Mouse (Mus musculus) hindbrain, embryonic 12.5 days (tissue): Measurements from ENCODE around the gene Sp3. TPM values are rescaled to one million over a fixed set of nuclear protein-coding genes. Genes with fewer than 3 reads are reported as not detected.
"Not testable (repeated sequence)": the region's sequence is repeated elsewhere in the genome, so short reads cannot be mapped to it uniquely, and the experiment has no call there.

Experiments
- ATAC-seq: fragments of 200-750 bp; cut with Nextera tagmentation; 2 replicates; pipeline ENCODE4 v1.8.0; 2017; ENCODE audit warnings: moderate TSS enrichment; ENCODE audit not compliant: low FRiP score
- H3K27ac ChIP-seq: fragments of 300-500 bp; sonication (generic); 2 replicates; pipeline ENCODE4 v1.5.1; 2016; ENCODE audit warnings: mild to moderate bottlenecking
- H3K27me3 ChIP-seq: fragments of 300-500 bp; sonication (generic); 2 replicates; pipeline ENCODE4 v1.6.1; 2016; ENCODE audit warnings: mild to moderate bottlenecking
- H3K36me3 ChIP-seq: fragments of 300-500 bp; sonication (generic); 2 replicates; pipeline ENCODE4 v1.6.1; 2016; ENCODE audit warnings: mild to moderate bottlenecking
- H3K4me1 ChIP-seq: fragments of 300-500 bp; sonication (generic); 2 replicates; pipeline ENCODE4 v1.6.1; 2016
- H3K4me2 ChIP-seq: fragments of 300-500 bp; sonication (generic); replicated peaks from 2 replicates; pipeline ENCODE4 v1.6.1; 2016; ENCODE audit warnings: mild to moderate bottlenecking
- H3K4me3 ChIP-seq: fragments of 300-500 bp; sonication (generic); 2 replicates; pipeline ENCODE4 v1.5.1; 2016; ENCODE audit warnings: mild to moderate bottlenecking
- H3K9ac ChIP-seq: fragments of 300-500 bp; sonication (generic); 2 replicates; pipeline ENCODE4 v1.6.1; 2016; ENCODE audit warnings: mild to moderate bottlenecking, moderate library complexity
- H3K9me3 ChIP-seq: fragments of 300-500 bp; sonication (generic); replicated peaks from 2 replicates; pipeline ENCODE4 v1.6.1; 2016; ENCODE audit warnings: mild to moderate bottlenecking
- whole genome bisulfite sequencing: fragments of 180-500 bp; shearing (Covaris S2); methylation state at CpG from one replicate; pipeline ENCODE4 v1.1.7; 2016; 5-methylcytosine and 5-hydroxymethylcytosine counted together
- polyA plus RNA-seq: library from polyadenylated mRNA; unstranded; fragments of >200 nt; fragmentation: Nextera tagmentation; extraction: Ambion mirVana; gene quantifications from 2 replicates; pipeline ENCODE4 v1.2.1, GENCODE M21; 2016

Sp3 gene
- polyA plus RNA-seq, 1 experiment from 2014 or later, result 66.3 TPM

DNA sequence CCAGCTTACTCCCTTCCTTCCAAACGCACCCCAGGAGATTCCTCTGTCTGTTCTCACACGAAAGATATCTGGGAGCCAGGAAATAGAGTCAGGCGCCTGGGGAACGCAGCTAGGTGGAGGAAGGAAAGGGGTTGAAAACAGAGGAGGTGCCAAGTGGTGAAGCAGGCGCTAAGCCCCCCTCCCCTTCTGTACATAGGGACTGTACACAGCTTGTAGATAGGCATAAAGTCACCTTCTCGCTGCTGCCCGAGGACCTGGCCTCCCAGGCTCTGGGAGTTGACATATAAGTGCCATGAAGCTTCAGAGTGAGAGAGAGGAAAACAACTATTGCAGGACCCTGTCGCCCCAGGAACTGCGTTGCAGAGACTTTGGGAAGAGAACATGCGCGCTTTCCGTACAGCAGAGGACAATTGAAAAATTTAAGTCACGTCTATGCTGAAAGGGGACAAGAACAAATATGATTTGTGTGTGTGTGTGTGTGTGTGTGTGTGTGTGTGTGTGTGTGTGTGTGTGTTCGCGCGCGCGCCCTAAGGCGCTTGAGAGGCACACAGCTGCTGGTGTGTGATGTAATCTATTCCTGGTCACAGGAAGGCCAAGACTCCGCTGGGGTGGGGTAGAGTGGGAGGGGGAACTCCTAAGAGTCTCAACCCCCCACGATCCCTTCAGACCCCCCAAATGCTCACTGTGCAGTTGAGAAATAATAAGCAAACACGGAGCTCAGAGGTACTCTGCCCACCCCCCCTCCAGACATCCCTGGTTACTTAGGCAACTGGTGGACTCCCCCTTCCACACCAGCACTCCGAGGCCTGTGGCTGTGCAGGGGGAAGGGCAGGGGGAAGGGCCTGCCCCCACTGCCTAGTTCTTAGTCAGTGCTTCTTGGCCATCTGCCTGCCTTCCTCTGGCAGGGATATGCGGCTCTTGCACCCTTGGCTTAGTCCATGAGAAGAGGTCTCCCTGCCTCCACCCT, 23.8 kb upstream of the Sp3 start:
- Histone ChIP-seq H3K4me1 (peaks cover 22% of the 10 kb centered on the region), H3K4me3 (no peak overlapping the region), H3K27me3 (no peaks in the 10 kb centered on the region), H3K9ac (no peak overlapping the region), H3K36me3 (no peaks in the 10 kb centered on the region), H3K4me2 (peak overlapping the region; percentile 34), H3K27ac (peak overlapping the region; percentile 72; the same call in 1 of the 2 replicates), H3K9me3 (no peaks in the 10 kb centered on the region)
- 32% methylated on average over 22 of the region's 24 CpGs for WGBS
- ATAC-seq, result peak; percentile 80

DNA sequence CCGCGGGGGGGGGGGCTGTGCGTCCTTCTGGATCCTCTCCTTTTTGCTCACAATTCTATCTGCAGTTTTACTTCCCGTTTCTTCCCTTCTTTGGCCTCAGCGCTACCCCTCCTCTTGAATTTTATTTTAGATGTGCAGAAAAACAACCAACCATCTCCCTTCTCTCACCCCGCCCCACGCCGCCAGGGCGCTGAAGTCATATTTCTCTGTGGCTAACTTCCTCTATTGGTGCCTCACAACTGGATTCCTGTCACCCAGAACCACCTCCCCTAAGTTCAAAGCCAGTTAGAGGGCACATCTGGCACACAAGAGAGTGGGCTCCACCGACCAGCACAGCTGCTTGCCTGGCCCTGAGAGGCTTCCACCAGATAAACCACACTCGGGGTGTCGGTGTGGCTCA, 22.8 kb upstream of the Sp3 start:
- no peak for ATAC-seq
- peak overlapping the region; percentile 75 for H3K27ac ChIP-seq
- 58% methylated on average over 10 of the region's 12 CpGs for WGBS

DNA sequence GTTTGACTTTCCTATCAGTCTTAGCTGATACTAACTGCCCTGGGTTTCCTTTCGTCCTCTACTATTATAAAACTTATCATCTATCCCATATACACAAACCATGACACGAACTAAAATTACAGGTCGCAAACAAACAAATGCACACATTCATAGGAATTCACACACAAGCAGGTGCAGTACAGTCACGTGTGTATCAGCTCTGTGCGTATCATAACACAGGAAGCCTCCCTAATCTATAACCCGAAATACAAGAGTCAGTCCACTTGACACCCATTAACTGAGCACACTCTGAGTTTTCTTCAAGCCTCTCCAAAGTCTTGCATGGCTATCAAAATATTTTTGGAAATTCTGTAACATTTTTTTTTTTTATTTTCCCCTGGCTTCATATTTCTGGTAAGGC, 22.2 kb upstream of the Sp3 start:
- Histone ChIP-seq H3K9ac (no peak overlapping the region), H3K4me2 (no peak overlapping the region), H3K27ac (no peak overlapping the region), H3K4me1 (peaks cover 22% of the 10 kb centered on the region), H3K9me3 (no peaks in the 10 kb centered on the region), H3K27me3 (no peaks in the 10 kb centered on the region), H3K4me3 (no peak overlapping the region), H3K36me3 (no peaks in the 10 kb centered on the region)
- ATAC-seq, result no peak
- 88% methylated on average over 6 of the region's 6 CpGs for WGBS

More for the DNA sequence above, 22.8 kb upstream of the Sp3 start:
- H3K27me3 ChIP-seq, result no peaks in the 10 kb centered on the region
- H3K36me3 ChIP-seq, result no peaks in the 10 kb centered on the region
- no peak overlapping the region for H3K4me3 ChIP-seq
- no peaks in the 10 kb centered on the region for H3K9me3 ChIP-seq
- peaks cover 22% of the 10 kb centered on the region for H3K4me1 ChIP-seq
- H3K9ac ChIP-seq, result no peak overlapping the region
- H3K4me2 ChIP-seq, result no peak overlapping the region

DNA sequence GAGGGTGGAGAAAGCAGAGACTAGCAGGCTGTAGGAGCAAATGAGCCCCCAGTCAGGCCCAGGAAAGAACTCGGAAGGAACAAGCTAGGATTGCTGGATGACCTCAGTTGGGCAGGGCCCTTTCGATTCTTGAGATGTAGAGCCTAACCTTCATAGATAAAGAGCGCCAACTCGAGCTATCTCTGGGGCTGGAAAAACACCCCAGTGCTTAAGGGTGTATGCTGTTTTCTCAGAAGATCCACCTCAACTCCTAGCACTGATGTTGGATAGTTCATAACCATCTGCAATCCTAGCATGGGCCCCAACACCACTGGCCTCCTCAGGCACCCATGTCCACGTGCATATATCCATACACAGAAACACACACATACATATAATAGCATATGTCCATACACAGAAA, 21.7 kb upstream of the Sp3 start:
- Histone ChIP-seq H3K27me3 (no peaks in the 10 kb centered on the region), H3K9me3 (no peaks in the 10 kb centered on the region), H3K36me3 (no peaks in the 10 kb centered on the region), H3K4me1 (peaks cover 24% of the 10 kb centered on the region), H3K4me2 (no peak overlapping the region), H3K27ac (no peak overlapping the region), H3K9ac (no peak overlapping the region), H3K4me3 (no peak overlapping the region)
- ATAC-seq, result no peak
- 91% methylated on average over 5 of the region's 5 CpGs for WGBS

DNA sequence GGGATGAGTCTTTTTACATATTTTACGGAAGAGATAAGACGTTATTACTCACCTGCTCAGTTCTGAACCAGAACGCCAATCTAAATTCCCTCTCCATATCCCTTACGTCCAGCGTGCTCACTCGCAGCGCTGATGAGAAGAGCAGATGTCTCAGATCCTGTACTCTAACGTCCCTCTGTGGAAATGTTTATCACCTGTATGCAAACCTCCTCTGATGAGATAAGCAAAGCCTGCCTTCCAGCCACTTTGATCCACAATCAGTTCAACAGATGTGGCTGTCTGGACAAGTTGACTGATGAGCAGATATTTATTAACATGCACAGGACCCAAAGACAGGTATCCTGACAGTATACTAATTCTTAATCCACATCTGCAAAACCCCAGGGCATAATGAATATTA, 19.9 kb upstream of the Sp3 start:
- H3K4me3 ChIP-seq, result no peak overlapping the region
- H3K9me3 ChIP-seq, result no peaks in the 10 kb centered on the region
- H3K27me3 ChIP-seq, result no peaks in the 10 kb centered on the region
- H3K9ac ChIP-seq, result no peak overlapping the region
- no peak for ATAC-seq
- WGBS, result 78% methylated on average over 8 of the region's 8 CpGs
- H3K36me3 ChIP-seq, result no peaks in the 10 kb centered on the region
- no peak overlapping the region for H3K27ac ChIP-seq
- H3K4me1 ChIP-seq, result peaks cover 36% of the 10 kb centered on the region
- no peak overlapping the region for H3K4me2 ChIP-seq

DNA sequence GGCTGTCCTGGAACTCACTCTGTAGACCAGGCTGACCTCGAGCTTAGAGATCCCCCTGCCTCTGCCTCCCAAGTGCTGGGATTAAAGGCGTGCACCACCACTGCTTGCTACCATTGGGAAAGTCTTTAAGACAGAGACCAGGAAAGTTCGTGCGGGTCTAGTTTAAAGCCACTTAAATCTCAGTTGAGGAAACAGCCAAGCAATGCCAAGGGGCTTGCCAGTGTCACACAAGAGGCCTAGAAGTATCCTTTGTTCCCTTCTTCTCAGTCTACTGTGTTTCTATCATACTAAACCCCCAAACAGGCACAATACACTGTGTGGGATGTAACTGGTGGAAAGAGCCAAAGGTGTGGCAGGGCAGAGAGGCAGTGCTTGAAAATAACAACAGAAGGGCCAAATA, 17.3 kb upstream of the Sp3 start:
- H3K4me3 ChIP-seq, result no peak overlapping the region
- no peaks in the 10 kb centered on the region for H3K36me3 ChIP-seq
- H3K9ac ChIP-seq, result no peak overlapping the region
- H3K27ac ChIP-seq, result no peak overlapping the region
- H3K4me1 ChIP-seq, result peaks cover 15% of the 10 kb centered on the region
- H3K9me3 ChIP-seq, result no peaks in the 10 kb centered on the region
- 98% methylated on average over 4 of the region's 4 CpGs for WGBS
- ATAC-seq, result no peak
- H3K27me3 ChIP-seq, result no peaks in the 10 kb centered on the region
- H3K4me2 ChIP-seq, result no peak overlapping the region

DNA sequence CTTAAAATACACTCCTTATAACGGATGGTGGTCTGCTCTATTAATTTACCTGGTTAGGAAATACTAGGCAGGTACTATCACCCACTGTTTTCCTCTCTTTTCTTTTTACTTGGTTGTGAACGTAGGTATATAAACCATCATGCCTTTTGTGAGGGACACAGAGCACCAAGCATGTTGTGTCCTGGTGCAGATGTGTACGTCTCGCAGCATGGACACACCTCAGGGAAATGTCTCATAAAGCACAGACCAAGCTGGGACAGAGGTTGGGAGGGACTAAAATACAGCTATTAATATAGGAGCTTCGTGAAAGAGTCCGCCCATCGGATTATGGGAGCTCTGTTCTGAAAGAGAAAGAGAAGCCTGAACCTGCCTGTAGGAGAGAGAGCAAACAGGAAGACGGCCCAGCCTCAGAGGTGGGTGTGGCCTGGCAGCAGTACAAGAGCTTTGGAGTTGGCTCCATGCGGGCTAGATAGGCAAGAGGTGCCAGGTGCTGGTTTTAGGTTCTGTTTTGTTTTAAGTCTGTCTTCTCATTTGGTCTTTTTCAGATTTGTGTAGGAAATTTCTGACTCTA, 16.6 kb upstream of the Sp3 start:
- no peaks in the 10 kb centered on the region for H3K36me3 ChIP-seq
- no peaks in the 10 kb centered on the region for H3K9me3 ChIP-seq
- H3K9ac ChIP-seq, result no peak overlapping the region
- H3K27me3 ChIP-seq, result no peaks in the 10 kb centered on the region
- no peak overlapping the region for H3K4me3 ChIP-seq
- H3K4me1 ChIP-seq, result peaks cover 15% of the 10 kb centered on the region
- no peak overlapping the region for H3K27ac ChIP-seq
- H3K4me2 ChIP-seq, result no peak overlapping the region
- ATAC-seq, result no peak
- 71% methylated on average over 9 of the region's 9 CpGs for WGBS

DNA sequence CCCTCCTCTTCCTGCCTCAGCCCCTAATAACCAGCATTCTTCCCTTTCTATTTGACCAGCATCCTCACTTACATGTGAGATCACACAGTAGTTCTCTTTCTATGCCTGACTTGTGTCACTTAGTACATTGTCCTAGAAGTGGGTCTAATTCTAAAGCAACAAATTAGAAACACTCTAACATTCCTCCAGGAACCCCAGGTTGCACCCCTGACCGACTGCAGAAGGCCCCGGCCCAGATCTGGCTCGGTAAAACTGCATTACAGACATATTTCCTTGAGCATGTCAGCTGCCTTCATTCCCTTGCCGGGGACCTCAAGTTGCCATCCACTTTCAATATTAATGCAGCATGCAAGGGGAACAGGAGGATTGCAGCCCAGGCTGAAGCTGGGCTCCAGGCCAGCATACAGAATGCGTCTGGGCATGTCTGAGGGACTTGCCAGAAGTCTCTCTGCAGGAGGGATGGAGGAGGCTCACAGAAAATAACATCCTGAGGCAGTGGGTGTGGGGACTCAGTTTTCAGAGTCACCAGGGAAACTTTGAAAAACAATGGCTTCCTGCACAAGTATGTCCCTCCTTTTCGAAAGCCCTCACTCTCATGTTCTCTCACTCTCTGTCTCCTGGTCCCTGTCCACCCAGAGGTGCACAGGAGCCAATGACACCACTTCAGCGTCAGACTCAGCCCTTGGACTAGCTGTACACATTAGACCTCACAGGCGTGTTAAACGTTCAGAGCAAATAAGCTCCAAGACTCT, 15.3 kb upstream of the Sp3 start:
- Histone ChIP-seq H3K27me3 (no peaks in the 10 kb centered on the region), H3K36me3 (no peaks in the 10 kb centered on the region), H3K9me3 (no peaks in the 10 kb centered on the region), H3K9ac (no peak overlapping the region), H3K27ac (peak overlapping the region; percentile 76), H3K4me3 (no peak overlapping the region), H3K4me1 (peaks cover 15% of the 10 kb centered on the region), H3K4me2 (0 out of 2 replicates have a peak overlapping the region, but pooled peaks have one; percentile 15)
- 44% methylated on average over 9 of the region's 9 CpGs for WGBS
- ATAC-seq, result peak; percentile 63; the same call in 1 of the 2 replicates

DNA sequence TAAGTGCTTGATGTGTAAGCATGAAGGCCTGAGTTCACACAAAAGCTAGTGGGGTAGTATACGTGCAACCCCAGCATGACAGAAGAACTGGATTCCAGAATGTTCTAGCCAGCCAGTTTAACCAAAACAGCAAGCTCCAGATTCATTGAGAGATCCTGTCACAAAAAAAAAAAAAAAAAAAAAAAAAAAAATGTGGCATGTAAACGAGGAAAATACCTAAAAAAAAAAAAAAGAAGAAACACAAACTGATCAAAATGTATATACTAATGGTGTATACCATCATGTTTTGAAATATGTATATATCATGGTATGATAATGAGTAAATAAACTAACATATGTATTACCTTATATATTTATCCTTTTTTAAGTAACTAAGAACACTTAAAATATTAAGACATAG, 13.9 kb upstream of the Sp3 start:
- no peak overlapping the region for H3K27ac ChIP-seq
- no peak for ATAC-seq
- 55% methylated on average over 2 of the region's 2 CpGs for WGBS

DNA sequence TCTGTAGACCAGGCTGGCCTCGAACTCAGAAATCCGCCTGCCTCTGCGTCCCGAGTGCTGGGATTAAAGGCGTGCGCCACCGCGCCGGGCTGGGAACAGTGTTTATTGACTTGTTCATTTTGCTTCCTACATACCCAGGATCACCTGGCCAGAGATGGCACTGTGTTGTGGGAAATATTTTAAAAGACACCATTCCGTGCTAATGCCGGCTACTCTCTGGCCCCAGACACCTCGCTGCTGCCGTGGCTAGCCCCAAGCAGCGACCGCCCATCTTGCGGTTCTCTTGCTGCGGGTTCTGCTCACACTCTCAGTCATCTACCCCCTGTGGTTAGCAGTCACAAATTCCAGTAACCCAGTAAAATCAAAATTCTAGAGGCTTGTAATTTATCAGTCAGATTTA, 12.3 kb upstream of the Sp3 start:
- Histone ChIP-seq H3K4me3 (no peak overlapping the region), H3K27me3 (no peaks in the 10 kb centered on the region), H3K4me1 (peaks cover 15% of the 10 kb centered on the region), H3K4me2 (no peak overlapping the region), H3K36me3 (no peaks in the 10 kb centered on the region), H3K9ac (no peak overlapping the region), H3K9me3 (no peaks in the 10 kb centered on the region), H3K27ac (no peak overlapping the region)
- WGBS, result 97% methylated on average over 17 of the region's 17 CpGs
- ATAC-seq, result no peak

More for the DNA sequence above, 13.9 kb upstream of the Sp3 start:
- H3K4me1 ChIP-seq, result peaks cover 15% of the 10 kb centered on the region
- H3K9me3 ChIP-seq, result no peaks in the 10 kb centered on the region
- H3K36me3 ChIP-seq, result no peaks in the 10 kb centered on the region
- no peak overlapping the region for H3K4me2 ChIP-seq
- H3K9ac ChIP-seq, result no peak overlapping the region
- no peaks in the 10 kb centered on the region for H3K27me3 ChIP-seq
- H3K4me3 ChIP-seq, result no peak overlapping the region

DNA sequence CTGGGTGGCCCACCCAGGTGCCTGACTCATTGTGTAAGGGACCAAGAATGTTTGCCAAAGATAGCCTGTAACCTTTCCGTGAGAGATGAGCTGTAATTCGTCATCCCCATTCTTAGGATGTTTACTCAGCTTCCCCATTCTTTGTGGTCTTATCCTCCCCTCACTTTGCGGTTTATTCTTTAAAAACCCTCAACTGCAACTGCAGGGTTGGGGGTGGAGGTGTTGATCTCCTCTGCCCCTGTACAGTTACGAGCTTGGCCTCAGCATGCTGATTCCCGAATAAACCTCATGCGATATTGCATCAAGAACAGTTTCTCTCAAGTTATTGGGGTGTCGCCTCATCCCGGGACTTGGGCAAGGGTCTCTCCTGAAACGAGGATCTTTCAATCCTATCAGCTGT, 8.7 kb upstream of the Sp3 start:
- 91% methylated on average over 9 of the region's 9 CpGs for WGBS
- H3K4me1 ChIP-seq, H3K4me2 ChIP-seq, ATAC-seq, H3K27me3 ChIP-seq, H3K36me3 ChIP-seq, H3K27ac ChIP-seq, H3K9me3 ChIP-seq, H3K4me3 ChIP-seq, H3K9ac ChIP-seq: not testable (repeated sequence)

DNA sequence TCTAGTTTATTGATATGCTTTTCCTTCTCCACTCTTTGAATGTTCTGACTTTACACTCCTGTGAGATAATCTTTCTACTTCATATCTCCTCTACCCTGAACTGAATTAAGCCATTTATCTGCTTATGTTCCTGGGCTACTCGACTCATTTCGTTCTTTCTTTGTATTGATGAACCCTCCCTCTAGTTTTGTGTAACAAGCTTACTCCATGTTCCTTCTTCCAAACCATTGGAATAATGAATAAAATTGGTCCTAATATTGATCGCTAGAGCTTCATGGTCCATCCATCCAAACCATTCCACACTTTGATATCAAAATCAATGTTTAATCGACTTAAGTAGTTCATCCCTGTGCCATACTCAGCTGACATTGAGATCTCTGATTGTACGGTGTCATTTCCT, 6.4 kb upstream of the Sp3 start, which contains the start of gene Gm11084:
Gm11084 (minus strand) TSS at position 101 of the 400 bp plus-strand sequence.
- Histone ChIP-seq H3K9me3 (no peaks in the 10 kb centered on the region), H3K36me3 (no peaks in the 10 kb centered on the region), H3K27ac (no peak within 1 kb of the TSS), H3K9ac (no peak within 1 kb of the TSS), H3K4me3 (no peak within 1 kb of the TSS), H3K4me2 (no peak within 1 kb of the TSS), H3K4me1 (peaks cover 2% of the 10 kb centered on the region; the same call in 1 of the 2 replicates), H3K27me3 (no peaks in the 10 kb centered on the region)
- no peak for ATAC-seq
- 94% methylated on average over 5 of the region's 5 CpGs for WGBS
